Mouse (Mus musculus): ENCODE data around the gene Ssx2ip.

Ssx2ip gene

DNA sequence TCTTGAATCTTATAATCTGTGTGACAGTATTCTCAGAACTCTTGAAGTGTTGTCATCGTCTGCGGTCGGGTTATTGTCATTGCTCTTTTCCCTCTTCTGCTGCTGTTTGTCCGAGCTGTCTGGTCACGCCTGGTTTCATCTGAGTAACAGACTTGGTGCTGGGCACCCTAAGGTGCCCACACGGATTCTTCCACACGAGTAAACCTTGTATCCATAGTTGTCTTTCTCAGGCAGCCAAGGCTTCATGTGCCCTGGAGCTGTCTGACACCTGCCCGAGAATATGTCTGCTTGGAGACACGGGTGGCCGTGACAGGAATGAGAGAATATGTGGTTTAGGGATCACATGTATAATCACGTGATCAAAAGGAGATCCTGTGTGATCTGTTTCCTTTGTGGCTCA, 31.1 kb downstream of the Ssx2ip start:
- in situ Hi-C loops (cut with MseI, MboI), result no loop called here

DNA sequence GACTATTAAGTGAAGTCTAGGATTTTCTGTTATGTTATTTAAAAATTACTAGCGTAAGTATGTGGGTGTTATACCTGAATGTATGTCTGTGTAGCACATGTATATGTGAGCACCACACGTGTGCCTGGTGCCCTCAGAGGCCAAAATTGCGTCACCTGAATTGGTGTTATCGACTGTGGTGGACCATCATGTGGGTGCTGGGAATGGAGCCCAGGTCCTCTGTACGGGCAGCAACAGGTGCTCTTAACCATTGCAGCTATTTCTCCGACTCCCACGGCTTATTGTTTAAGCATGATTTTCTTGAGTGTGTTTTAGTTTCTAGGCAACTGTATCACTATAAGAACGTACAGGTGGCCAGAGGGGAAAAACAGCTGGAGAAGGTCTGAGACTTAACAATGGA, 31.7 kb downstream of the Ssx2ip start:
- in situ Hi-C loops (cut with MseI, MboI), result no loop called here

DNA sequence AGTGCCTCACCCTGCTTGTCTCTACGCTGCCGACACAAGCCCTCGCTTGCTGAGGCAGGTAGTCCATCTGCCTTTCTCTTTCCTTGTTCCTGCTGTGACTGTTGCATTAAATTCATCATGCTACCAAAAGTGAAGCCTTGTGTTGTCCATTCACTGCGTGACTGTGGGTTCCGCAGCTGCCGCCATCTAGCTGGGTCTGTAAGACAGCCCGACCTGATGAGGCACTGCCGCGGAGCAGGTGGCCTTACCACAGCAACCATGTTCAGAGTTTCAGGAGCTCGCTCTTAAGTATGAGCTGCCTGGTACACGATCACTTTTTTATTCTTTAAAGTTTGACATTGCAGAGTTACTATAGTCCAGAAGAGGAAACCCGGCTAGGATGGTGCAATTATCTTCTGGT, 35.6 kb downstream of the Ssx2ip start:
- in situ Hi-C loops (cut with MseI, MboI), result no loop called here

DNA sequence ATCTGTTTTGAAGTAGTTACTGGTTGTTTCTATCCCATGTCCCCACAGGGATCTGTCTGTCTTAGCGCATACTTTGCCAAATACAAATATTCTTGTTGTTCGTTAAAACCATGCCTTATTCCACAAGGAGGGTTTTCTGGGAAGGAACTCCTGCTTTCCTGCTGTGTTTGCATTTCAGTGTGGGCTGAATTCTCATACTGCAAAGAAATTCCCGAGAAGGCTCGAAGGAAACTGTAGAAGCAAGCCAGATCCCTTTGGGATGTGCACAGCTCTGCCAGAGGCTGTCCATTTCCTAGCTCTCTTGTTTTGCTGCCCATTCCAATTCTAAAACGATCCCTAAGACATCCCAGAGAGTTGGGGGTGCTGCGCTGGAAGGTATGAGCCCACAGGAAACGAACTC, 36.0 kb downstream of the Ssx2ip start:
- in situ Hi-C loops (cut with MseI, MboI), result no loop called here

DNA sequence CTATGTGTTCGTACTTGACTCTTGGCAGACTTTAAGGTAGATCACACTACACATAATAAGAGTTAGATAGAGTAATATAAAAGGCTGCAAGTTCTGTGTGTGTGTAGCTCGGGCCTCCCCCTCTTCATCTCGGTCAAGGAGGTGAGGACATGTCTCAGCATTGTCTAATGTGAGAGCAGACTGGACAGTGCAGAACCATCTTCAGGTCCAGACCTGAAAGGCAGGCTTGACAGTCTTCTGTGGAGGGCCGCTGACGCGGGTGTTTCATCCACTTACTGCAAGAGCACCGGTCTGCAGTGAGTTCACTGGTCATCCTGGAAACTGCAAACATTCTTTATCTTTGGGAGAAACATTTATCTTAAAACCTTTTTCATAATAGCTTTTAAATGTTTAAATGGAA, 38.0 kb downstream of the Ssx2ip start:
- in situ Hi-C loops (cut with MseI, MboI), result no loop called here

DNA sequence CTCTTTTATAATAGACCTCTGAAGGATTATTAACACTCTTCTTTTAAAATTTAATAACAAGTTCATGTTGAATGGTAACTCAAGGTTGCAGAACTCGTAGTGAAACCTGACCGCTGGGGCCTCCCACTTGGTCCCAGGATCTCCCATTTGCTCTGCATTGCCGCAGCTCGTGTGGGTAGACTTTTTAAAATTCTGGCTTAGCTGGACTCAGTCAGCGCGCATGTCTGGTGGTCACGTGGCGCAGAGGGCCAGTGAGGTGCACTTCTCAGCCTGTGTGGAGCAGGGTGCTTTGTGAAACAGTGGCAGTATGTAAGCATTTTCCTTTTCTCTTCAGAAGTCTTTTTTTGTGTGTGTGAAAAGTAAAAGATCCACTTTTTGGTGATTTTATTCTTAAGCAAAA, 38.5 kb downstream of the Ssx2ip start:
- in situ Hi-C loops (cut with MseI, MboI), result no loop called here

DNA sequence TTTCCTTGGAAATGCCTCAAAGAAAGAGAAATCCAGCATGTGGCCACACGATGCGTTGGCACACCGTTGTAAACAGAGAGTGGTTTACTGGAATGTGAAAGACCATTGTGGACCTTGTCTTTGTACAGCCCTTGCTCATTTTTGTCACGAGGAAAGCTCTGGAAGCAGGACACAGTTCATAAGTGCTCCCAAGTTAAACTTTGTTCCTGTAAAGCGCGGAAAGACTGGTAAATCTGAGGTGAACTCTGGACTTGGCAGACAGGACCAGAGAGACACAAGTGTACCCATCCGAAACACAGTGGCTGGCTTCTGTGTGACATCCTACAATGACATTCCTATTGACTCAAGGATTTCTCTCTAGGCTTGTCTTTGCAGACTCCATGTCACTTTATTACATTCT, 38.9 kb downstream of the Ssx2ip start:
- in situ Hi-C loops (cut with MseI, MboI), result no loop called here

DNA sequence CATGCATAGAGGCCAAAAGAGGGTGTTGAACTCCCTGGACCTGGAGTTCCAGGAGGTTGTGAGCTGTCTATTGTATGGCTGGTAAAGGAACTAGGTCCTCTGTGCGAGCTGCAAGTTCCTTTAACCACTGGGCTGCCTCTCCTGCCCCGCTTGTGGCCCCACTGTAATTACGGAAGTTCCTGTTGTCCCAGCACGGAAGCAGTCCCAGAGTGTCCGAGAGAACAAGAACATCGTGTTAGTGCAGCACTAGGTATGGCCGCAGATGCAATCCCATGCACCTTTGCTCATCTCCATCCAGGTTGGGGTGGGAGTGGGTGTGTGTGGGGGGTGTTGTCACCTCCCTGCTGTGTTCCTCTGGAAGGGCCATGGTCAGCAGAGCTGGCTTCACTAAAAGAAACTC, 40.4 kb downstream of the Ssx2ip start:
- in situ Hi-C loops (cut with MseI, MboI), result no loop called here

DNA sequence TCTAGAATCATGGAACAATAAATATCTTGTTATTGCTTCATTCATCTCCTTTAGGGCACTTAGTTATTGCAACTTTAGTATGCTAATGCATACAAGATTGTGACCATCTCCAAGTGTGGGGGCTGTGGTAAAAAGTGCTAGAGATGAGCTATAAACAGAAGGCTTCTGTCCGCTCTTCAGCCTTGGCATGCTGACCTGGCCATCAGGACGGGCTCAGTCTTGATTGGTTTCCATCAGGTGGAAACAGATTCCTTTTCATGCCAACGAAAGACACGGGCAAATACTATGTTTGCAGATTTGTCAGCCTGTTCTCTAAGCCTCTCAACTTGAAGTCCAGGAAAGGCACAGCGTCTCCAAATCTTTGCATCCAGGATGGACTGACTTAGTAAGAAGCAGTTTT, 42.7 kb downstream of the Ssx2ip start:
- in situ Hi-C loops (cut with MseI, MboI), result no loop called here

DNA sequence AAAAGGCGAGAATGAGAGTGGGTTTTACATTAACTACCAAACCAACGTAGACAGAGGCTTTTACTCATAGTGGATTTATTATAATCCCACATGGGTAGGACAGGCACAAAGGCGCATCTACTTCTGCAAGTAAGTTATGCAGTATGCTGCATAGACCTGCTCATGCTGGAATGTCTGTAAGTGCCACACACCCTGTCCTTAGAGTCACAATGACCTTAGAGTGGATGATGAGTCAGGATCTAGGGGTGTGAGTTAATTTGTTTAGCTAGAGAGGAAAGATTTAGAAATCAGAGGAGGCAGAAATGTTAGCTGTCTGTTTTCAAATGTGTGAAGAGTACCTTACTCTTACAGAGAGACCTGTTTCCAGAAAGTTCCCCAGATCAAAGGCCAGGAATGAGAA, 43.2 kb downstream of the Ssx2ip start:
- in situ Hi-C loops (cut with MseI, MboI), result no loop called here

DNA sequence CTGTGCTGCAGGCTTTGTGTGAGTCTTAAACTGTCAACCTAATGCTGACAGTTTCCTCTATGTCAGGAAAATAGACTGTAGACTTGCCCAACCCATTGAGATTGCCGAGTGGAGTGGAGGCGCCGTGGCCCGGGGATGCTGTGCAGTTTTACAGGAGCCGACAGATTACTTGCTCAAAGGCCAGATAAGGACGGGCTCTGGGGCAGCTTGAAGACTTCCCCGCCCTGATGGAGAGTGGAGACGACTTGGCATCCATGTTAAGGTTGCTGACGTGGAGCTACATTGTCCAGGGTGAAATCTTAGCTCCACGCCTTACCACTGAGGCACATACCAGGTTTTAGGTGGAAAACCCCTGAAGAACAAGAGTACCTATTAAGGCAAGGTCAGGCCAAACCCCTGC, 43.9 kb downstream of the Ssx2ip start:
- in situ Hi-C loops (cut with MseI, MboI), result no loop called here

DNA sequence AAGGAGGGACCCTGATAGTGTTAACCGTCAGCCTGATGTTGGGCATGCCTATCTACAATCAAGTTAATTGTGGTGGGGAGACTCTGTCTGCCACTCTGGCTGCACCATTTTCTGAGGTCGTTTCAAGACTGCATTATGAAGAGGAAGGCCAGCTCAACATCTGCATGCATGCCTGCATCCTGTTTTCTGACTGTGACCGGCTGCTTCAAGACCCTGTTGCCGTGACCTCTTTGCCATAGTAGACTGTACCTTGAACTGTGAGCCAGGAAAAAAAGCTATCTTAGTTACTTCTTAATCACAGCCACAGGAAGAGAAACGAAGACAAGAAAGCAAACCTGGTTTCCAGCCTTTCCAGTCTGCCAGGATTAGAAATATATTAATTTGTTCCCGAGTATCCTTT, 44.5 kb downstream of the Ssx2ip start:
- in situ Hi-C loops (cut with MseI, MboI), result no loop called here

DNA sequence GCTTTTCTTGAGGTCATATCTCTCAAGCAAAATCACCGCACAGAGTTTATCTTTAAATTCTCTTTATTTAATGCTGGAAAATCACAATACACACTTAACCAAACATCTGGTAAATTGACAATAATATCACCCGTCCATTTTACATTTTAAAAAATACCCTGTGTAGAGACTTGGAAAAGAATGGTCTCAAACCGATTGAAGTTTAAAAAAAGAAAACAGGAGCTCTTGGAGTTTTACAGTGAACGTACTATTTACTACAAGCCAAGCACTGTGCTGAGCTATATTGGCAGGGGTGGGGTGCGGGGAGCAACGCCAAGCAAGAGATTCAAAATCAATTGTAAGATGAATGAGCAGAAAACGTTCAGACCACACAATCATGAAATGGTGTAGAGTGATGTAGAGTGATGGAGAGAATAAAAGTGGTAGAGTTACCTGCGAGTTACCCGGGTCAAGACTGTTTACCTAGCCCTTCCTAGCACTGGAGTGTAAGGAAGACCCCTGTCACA, 45.4 kb downstream of the Ssx2ip start, which contains the start of gene Ctbs:
Gene Ctbs (plus strand): TSS at position 51 of the 506 bp plus-strand sequence.
- in situ Hi-C loops (cut with MseI, MboI), result no loop called here

DNA sequence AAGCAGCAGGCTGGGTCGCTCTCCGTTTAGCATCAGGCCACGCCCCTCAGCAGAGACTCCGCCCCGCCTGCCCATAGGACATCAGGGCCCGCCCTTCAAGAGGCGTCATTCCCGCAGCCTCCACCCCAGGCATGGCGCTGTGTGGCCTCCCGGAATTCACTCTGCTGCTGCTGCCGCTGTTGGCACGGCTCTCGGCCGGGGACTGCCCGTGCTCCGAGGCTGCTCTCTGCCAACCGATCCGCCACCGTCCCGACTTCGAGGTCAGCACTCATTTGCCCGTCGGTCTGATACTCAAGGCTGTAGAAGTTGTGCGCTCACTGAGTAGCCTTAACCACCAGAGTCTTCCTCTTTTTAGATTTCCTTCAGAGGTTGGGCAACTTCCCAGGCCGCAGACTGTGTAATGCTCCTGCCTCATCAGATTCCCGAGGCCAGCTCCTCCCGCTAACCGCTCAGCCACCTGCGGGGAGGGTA, 46.0 kb downstream of the Ssx2ip start:
- in situ Hi-C loops (cut with MseI, MboI), result no loop called here

DNA sequence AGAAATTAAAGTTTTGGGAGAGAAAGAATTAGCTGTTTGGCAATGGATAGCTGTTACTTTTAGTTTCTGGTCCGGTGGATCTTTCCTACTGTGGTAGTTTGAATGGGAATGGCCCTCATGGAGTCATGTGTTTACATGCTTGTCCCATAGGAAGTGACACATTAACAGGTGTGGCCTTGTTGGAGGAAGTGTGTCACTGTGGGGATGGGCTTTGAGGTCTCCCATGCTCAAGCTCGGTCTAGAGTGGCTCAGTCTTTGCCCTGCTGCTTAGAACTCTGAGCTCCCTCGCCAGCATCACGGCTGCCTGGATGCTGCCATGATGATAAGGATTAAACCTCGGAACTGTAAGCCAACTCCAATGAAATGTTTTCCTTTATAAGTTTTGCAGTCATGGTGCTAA, 46.9 kb downstream of the Ssx2ip start:
- in situ Hi-C loops (cut with MseI, MboI), result no loop called here

DNA sequence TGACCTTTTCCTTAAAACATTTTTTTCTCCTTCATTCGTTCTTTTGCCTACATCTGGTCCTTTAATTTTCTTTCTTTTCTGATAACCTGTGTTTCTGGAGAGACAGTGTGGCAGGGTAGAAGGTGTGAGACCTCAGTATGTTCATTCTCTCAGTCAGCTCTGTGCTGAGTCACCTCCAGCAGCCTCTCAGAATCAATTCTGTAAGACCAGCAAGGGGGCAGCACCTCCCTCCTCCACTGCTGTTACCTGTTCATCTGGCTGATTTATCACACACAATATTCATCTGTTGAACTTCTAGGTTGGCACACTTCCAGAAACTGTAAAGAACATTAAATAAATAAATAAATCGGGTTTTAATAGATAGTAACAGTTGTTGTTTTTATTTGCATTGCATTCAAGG, 58.5 kb downstream of the Ssx2ip start:
- in situ Hi-C loops (cut with MseI, MboI), result no loop called here

DNA sequence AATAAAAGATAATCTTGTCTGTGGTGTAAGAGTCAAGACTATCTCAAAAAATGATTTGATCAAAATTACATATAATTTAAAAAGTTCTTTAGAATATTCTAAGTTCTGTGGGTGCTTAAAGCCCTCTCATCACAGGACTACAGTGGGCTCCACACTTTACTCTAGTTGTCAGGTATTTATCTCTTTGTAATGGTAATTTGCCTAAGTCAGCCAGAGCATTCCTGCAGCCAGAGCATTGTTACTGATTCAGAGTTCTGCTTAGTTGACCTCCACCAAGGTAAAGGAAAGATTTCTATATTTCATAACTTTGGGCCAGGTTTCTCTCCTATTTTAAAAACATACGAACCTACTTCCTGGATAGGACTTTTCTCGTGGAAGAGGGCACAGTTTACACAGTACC, 64.8 kb downstream of the Ssx2ip start:
- in situ Hi-C loops (cut with MseI, MboI), result no loop called here

DNA sequence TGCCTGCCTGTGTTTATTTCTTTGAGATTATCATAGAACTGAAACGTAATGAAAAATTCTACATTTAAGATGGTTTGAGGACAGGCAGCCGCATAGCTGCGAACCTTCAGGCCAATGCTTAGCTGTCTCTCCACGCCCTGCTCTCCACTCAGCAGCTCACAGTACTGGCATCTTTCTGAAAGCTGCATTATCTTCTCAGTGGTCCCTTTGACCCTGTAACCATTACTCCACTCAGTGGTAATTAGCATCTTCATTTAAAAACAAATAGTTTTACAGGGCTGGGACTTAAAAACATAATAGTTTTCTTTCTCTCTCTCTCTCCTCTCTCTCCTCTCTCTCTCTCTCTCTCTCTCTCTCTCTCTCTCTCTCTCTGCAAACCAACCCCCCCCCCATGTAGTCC, 68.2 kb downstream of the Ssx2ip start:
- in situ Hi-C loops (cut with MseI, MboI), result no loop called here

DNA sequence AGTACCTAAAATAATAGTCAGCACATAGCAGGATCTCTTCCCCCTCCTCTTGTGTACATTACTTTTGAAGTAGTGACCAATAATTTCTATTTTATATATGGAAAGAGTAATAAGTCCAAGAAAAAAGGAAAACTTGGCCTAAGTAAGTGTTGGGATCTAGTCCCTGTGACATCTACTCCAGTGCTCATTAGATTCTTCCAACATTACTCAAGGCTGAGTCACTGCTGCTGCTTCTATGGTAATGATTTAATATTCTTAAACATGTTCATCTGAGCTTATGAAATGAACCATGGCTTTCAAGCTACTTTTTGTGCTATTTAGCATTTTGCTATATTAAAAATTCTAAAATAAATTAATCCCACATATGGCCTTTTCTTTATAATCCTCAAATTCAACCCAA, 69.3 kb downstream of the Ssx2ip start:
- in situ Hi-C loops (cut with MseI, MboI), result no loop called here

DNA sequence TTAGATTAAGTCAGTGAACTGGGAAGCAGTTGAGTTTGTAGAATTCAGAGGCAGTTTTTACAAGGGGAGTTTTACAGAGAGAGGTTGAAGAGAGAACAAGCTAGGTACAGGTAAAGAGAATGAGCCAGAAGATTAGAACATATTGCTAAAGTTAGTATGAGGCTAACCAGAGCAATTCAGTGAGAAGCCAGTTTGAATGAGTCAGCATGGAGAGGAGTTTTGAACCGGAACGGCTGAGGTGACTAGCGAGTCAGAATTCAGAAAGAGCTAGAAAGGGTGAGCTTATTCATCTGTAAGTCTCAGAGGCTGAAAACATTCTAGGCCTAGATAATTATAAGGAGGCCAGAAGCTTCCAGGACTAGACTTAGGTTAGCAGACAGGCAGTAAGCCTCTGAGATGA, 70.0 kb downstream of the Ssx2ip start:
- in situ Hi-C loops (cut with MseI, MboI), result no loop called here

DNA sequence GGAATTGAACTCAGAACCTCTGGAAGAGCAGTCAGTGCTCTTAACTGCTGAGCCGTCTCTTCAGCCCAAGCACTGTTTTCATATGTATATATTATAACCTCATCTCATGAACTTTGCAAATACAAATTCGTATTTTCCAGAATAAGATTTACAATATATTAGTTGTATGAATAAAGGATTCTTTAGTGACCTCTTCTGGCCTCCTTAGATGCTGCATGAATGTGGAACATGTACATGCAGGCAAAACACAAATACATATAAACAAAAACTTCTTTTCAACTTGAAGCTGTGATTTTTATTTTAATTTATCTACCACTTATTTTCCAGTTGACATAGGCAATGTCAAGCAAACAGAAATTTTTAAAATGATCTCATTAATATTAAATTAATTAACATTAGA, 77.6 kb downstream of the Ssx2ip start:
- in situ Hi-C loops (cut with MseI, MboI), result loop anchor here (10.0 to 25.0 kb wide), 2 partner anchors 137 to 145 kb away; no protein-coding TSS in a partner anchor

DNA sequence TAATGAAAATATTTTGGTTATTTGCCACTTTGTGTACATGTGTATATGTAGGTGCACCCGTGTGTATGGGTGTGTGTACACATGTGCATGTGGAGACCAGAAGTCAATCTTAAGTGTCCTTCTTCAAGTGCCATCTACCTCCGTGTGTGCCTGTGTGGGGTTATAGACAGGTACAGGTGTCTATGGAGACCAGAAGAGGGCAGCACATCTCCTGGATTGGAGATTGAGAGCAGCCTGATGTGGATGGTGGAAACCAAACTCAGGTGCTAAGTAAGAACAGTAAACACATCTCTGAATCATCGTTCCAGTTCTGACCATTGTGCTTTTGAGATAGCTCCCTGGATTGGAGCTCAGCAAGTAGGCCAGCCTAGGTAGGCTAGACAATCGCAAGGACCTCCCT, 82.0 kb downstream of the Ssx2ip start:
- in situ Hi-C loops (cut with MseI, MboI), result loop anchor here (10.0 to 25.0 kb wide), 2 partner anchors 142 to 149 kb away; no protein-coding TSS in a partner anchor
